Mouse (Mus musculus): ENCODE results near the gene Pin4.
A peak's percentile ranks its signal among the peaks of the same experiment; 100 is the strongest.

The Pin4 gene

GRCm38 (mm10) chrX:102156618-102157422, 37.6 kb downstream of the Pin4 start, which contains the start of gene Ercc6l:
Gene Ercc6l, minus strand, starts transcription at chrX:102157091.
- peak; percentile 83 to 84 for DNase-seq (ENCODE audit: low spot score in 2 of 2)

GRCm38 (mm10) chrX:102157423-102157791, 38.2 kb downstream of the Pin4 start:
- no peak for DNase-seq (ENCODE audit: low spot score in 2 of 2)

GRCm38 (mm10) chrX:102159778-102160177, 40.5 kb downstream of the Pin4 start:
- DNase-seq (ENCODE audit: low spot score in 2 of 2) = peak; percentile 17 to 42

GRCm38 (mm10) chrX:102160528-102160927, 41.3 kb downstream of the Pin4 start:
- no peak for DNase-seq (ENCODE audit: low spot score in 2 of 2)

- no peak for DNase-seq (ENCODE audit: low spot score in 2 of 2)
Measured at GRCm38 (mm10) chrX:102163096-102163495, 43.8 kb downstream of the Pin4 start.

GRCm38 (mm10) chrX:102163529-102163928, 44.3 kb downstream of the Pin4 start:
- no peak for DNase-seq (ENCODE audit: low spot score in 2 of 2)

- no peak for DNase-seq (ENCODE audit: low spot score in 2 of 2)
Measured at GRCm38 (mm10) chrX:102166521-102166920, 47.3 kb downstream of the Pin4 start.

GRCm38 (mm10) chrX:102166986-102167385, 47.7 kb downstream of the Pin4 start:
- DNase-seq (ENCODE audit: low spot score in 2 of 2) = no peak

GRCm38 (mm10) chrX:102169724-102170123, 50.5 kb downstream of the Pin4 start:
- no peak for DNase-seq (ENCODE audit: low spot score in 2 of 2)

- DNase-seq (ENCODE audit: low spot score in 2 of 2) = no peak
Measured at GRCm38 (mm10) chrX:102170135-102170534, 50.9 kb downstream of the Pin4 start.

- DNase-seq (ENCODE audit: low spot score in 2 of 2) = no peak
Measured at GRCm38 (mm10) chrX:102170900-102171299, 51.7 kb downstream of the Pin4 start.

- DNase-seq (ENCODE audit: low spot score in 2 of 2) = no peak
Measured at GRCm38 (mm10) chrX:102175538-102176287, 56.5 kb downstream of the Pin4 start.

Measured in thymus, postnatal 10 days (tissue).